Mouse (Mus musculus): ENCODE measurements at regions not wholly inside any gene's neighbourhood (a gene's known extent, or its start where the extent isn't known, plus 50 kb on each side); places are given as distances from the start of the nearest gene placed in this dataset.

GRCm38 (mm10) chr12:47198609-47199008 is 379.9 kb upstream of the Nova1 start:
- no peak for TF ChIP-seq POLR2A (IDR thresholded peaks at IDR 0.05; ENCODE audit: borderline replicate concordance, low read depth, low read length)
- TF ChIP-seq CTCF (IDR thresholded peaks at IDR 0.05; ENCODE audit: low read depth, low read length), result no peak
